In genomic region chr9:113430411-113430810, GRCm38 (mm10) we compare ENCODE assay signal across 25 mouse cellular contexts.
A peak's percentile ranks its signal among the peaks of the same experiment; 100 is the strongest.
DNase-seq lines count a peak whose midpoint lies in the region; ATAC-seq lines count a peak whose summit lies in the region.
"Had no signal": no experiment of that assay in that cellular context is flagged by ENCODE, and none has a peak within 500 bp of the region (broad histone marks: within the 10 kb centered on the region; RNA-seq: fewer than 3 reads in every experiment).

No protein-coding gene starts in this region.

- no peak overlapping the region for H3K4me2 ChIP-seq in midbrain, embryonic 11.5 days
- no peak overlapping the region for H3K4me2 ChIP-seq in midbrain, embryonic 16.5 days (ENCODE audit: low read length)

- no peak overlapping the region for H3K4me3 ChIP-seq in midbrain, embryonic 11.5 days (ENCODE audit: low read depth, low read length)
- H3K4me3 ChIP-seq in midbrain, embryonic 16.5 days (ENCODE audit: low read depth, low read length), result no peak overlapping the region

- intact Hi-C loops in left cerebral cortex, postnatal 36 days (cut with DNase I), result no loop called here
- intact Hi-C loops in left cerebral cortex, postnatal 25 days (cut with DNase I), result loop anchor here (5.0 kb wide), 1 partner anchor 83 kb away; no protein-coding TSS in a partner anchor

- H3K9me3 ChIP-seq in midbrain, embryonic 11.5 days (ENCODE audit: control insufficient read depth, low read length), result no peaks in the 10 kb centered on the region
- H3K9me3 ChIP-seq in midbrain, embryonic 16.5 days (replicated peaks; ENCODE audit: control insufficient read depth, low read length, poor library complexity, severe bottlenecking), result no peaks in the 10 kb centered on the region

- ATAC-seq in midbrain, embryonic 11.5 days (ENCODE audit: low FRiP score), result no peak
- ATAC-seq in midbrain, embryonic 16.5 days, result no peak
- ATAC-seq: activated CD4-positive, CD25-positive, alpha-beta regulatory T cell, adult 4 months; CD4-positive, CD25-positive, alpha-beta regulatory T cell, adult 4 months; Patski had no signal

- H3K27me3 ChIP-seq in midbrain, embryonic 11.5 days (ENCODE audit: control insufficient read depth, insufficient read depth, low read length), result no peaks in the 10 kb centered on the region
- H3K27me3 ChIP-seq in midbrain, embryonic 16.5 days (ENCODE audit: control insufficient read depth, insufficient read depth, low read depth, low read length), result no peaks in the 10 kb centered on the region
- H3K27me3 ChIP-seq: CH12.LX, Patski had no signal

- WGBS in midbrain, embryonic 11.5 days, result 91% methylated on average over 4 of the region's 4 CpGs
- 91% methylated on average over 4 of the region's 4 CpGs for WGBS in midbrain, embryonic 16.5 days

- H3K4me1 ChIP-seq in midbrain, embryonic 11.5 days (ENCODE audit: control insufficient read depth, insufficient read depth, low read length), result no peaks in the 10 kb centered on the region
- no peaks in the 10 kb centered on the region for H3K4me1 ChIP-seq in midbrain, embryonic 16.5 days (ENCODE audit: control insufficient read depth, insufficient read depth, low read length)

- DNase-seq in midbrain, embryonic 11.5 days (ENCODE audit: low spot score, missing footprints), result peak; percentile 44
- DNase-seq in ES-CJ7 (ENCODE audit: low read depth, low spot score), result peak; percentile 48
- peak; percentile 80 for DNase-seq in R1 (ENCODE audit: low read depth, low spot score)
- DNase-seq in ZHBTc4 (ENCODE audit: low read depth, low spot score), result peak; percentile 71
- no peak for DNase-seq in heart, postnatal 4 days
- DNase-seq in left cerebral cortex, postnatal 36 days (ENCODE audit: low spot score in 2 of 2), result no peak
- DNase-seq in left cerebral cortex, postnatal 25 days (ENCODE audit: low spot score in 2 of 2), result no peak
- DNase-seq: adrenal gland, adult 2 months; adrenal gland, adult 8-10 months; adrenal gland, postnatal 10 days; adrenal gland, postnatal 14 days; adrenal gland, postnatal 25 days; adrenal gland, postnatal 36 days; B cell, adult 2 months; cerebellum, adult 11 months; cerebellum, adult 11-12 months; cerebellum, adult 18-20 months; cerebellum, adult 2 months; cerebellum, adult 8-10 months had no signal

- no peaks in the 10 kb centered on the region for H3K36me3 ChIP-seq in midbrain, embryonic 11.5 days (ENCODE audit: control insufficient read depth, insufficient read depth, low read length)
- no peaks in the 10 kb centered on the region for H3K36me3 ChIP-seq in midbrain, embryonic 16.5 days (ENCODE audit: control insufficient read depth, insufficient read depth, low read length)
- H3K36me3 ChIP-seq: G1E had no signal

- H3K27ac ChIP-seq in midbrain, embryonic 11.5 days (ENCODE audit: low read depth, low read length), result no peak overlapping the region
- H3K27ac ChIP-seq in midbrain, embryonic 16.5 days (ENCODE audit: low read length), result no peak overlapping the region

- H3K9ac ChIP-seq in midbrain, embryonic 11.5 days (ENCODE audit: low read length), result no peak overlapping the region
- no peak overlapping the region for H3K9ac ChIP-seq in midbrain, embryonic 16.5 days (ENCODE audit: low read depth, low read length)

Comparison
In these comparisons a context has a peak if more than half of its experiments do, and no peak if none do; other contexts are left out.
1. DNase-seq: peak in midbrain, embryonic 11.5 days (single experiment), ES-CJ7 (single experiment), R1 (single experiment) and ZHBTc4 (single experiment); none in heart, postnatal 4 days (single experiment), left cerebral cortex, postnatal 36 days (0 of 2) and left cerebral cortex, postnatal 25 days (0 of 2).